Mouse (Mus musculus) telencephalon, adult 2 months (tissue): ENCODE data around the gene Cerkl.
A peak's percentile ranks its signal among the peaks of the same experiment; 100 is the strongest.

Experiments used
- DNase-seq: peaks from one replicate; pipeline ENCODE4 v3.0.0-alpha.2; 2011; ENCODE audit warnings: low read depth, low spot score

The Cerkl gene

GRCm38 (mm10) chr2:79372486-79373200 is 83.9 kb downstream of the Cerkl start:
- no peak for DNase-seq

- DNase-seq = no peak
Measured at GRCm38 (mm10) chr2:79372154-79372467, 84.5 kb downstream of the Cerkl start.

GRCm38 (mm10) chr2:79371326-79372153 is 85.0 kb downstream of the Cerkl start:
- no peak for DNase-seq

GRCm38 (mm10) chr2:79370711-79371312 is 85.8 kb downstream of the Cerkl start:
- no peak for DNase-seq

GRCm38 (mm10) chr2:79369905-79370304 is 86.7 kb downstream of the Cerkl start:
- DNase-seq = no peak

GRCm38 (mm10) chr2:79369061-79369524 is 87.5 kb downstream of the Cerkl start:
- no peak for DNase-seq

GRCm38 (mm10) chr2:79368661-79369060 is 87.9 kb downstream of the Cerkl start:
- DNase-seq = no peak

- no peak for DNase-seq
Measured at GRCm38 (mm10) chr2:79367451-79368450, 88.8 kb downstream of the Cerkl start.

- no peak for DNase-seq
Measured at GRCm38 (mm10) chr2:79363920-79364319, 92.7 kb downstream of the Cerkl start.

- peak; percentile 34 for DNase-seq
Measured at GRCm38 (mm10) chr2:79362029-79362428, 94.6 kb downstream of the Cerkl start.

GRCm38 (mm10) chr2:79357835-79358234 is 98.8 kb downstream of the Cerkl start:
- peak; percentile 49 for DNase-seq

GRCm38 (mm10) chr2:79354773-79355172 is 101.8 kb downstream of the Cerkl start:
- peak; percentile 35 for DNase-seq

- DNase-seq = no peak
Measured at GRCm38 (mm10) chr2:79352100-79352802, 104.3 kb downstream of the Cerkl start.

GRCm38 (mm10) chr2:79351179-79352099 is 105.1 kb downstream of the Cerkl start:
- DNase-seq = no peak

GRCm38 (mm10) chr2:79343115-79343514 is 113.5 kb downstream of the Cerkl start:
- DNase-seq = no peak

GRCm38 (mm10) chr2:79339003-79339402 is 117.6 kb downstream of the Cerkl start:
- no peak for DNase-seq

- DNase-seq = no peak
Measured at GRCm38 (mm10) chr2:79336141-79336540, 120.4 kb downstream of the Cerkl start.

- no peak for DNase-seq
Measured at GRCm38 (mm10) chr2:79334661-79335060, 121.9 kb downstream of the Cerkl start.

- DNase-seq = no peak
Measured at GRCm38 (mm10) chr2:79328079-79328478, 128.5 kb downstream of the Cerkl start.
